Mouse (Mus musculus): Measurements from ENCODE around the gene Pou3f3.

The Pou3f3 gene

GRCm38 (mm10) chr1:42710995-42711394 lies 15.4 kb downstream of the Pou3f3 start:
- no peak for DNase-seq

- no peak for DNase-seq
Observed at GRCm38 (mm10) chr1:42711456-42712310, 16.1 kb downstream of the Pou3f3 start.

GRCm38 (mm10) chr1:42712311-42712690 lies 16.7 kb downstream of the Pou3f3 start:
- no peak for DNase-seq

DNA sequence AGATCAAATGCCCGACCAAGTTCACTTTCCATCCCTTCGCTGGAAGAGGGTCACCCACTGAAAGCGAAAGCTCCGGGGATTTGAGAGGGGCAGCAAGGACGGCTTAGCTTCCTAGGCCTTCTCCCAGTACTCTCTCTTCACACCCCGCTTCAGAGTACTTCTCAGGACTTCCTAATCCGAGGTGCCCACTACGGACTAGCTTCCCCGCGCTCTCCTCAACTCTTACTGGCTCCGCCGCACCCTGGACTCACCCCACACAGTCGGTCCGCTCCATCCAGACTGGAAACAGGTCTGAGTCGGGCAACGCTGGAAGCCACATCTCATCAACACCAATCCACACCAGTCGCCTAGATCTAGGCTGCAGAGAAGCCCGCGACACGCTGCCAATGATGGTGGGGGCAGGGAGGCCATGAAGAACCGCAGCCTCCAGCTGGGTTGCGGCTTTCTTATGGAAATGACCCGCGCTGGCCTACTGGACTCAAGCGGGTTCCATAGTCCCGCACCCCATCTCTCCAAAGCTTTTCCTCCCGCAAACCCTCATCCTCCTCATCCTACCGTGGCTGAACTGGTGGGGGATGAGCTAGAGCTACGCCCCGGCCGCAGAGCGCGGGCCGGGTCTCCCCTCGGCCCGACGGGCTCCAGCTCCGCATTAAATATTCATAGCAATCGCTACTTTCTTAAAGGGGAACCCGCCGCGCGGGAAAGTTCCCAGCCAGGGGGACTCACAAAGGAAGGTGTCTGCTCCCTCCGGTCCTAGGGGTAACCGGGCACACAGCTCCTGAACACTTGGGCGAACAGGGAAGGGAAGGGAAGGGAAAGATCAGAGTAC lies 17.8 kb downstream of the Pou3f3 start:
- DNase-seq: peak; percentile 27 to 29

- peak; percentile 42 to 49 for DNase-seq
Observed at GRCm38 (mm10) chr1:42714016-42714931, 18.7 kb downstream of the Pou3f3 start.

- DNase-seq: no peak
Observed at GRCm38 (mm10) chr1:42718549-42718948, 23.0 kb downstream of the Pou3f3 start.

GRCm38 (mm10) chr1:42721353-42721752 lies 25.8 kb downstream of the Pou3f3 start:
- DNase-seq: no peak

- no peak for DNase-seq
Observed at GRCm38 (mm10) chr1:42723769-42724300, 28.3 kb downstream of the Pou3f3 start.

GRCm38 (mm10) chr1:42724881-42725280 lies 29.3 kb downstream of the Pou3f3 start:
- DNase-seq: no peak

- no peak for DNase-seq
Observed at GRCm38 (mm10) chr1:42727161-42727560, 31.6 kb downstream of the Pou3f3 start.

GRCm38 (mm10) chr1:42727676-42728075 lies 32.1 kb downstream of the Pou3f3 start:
- DNase-seq: no peak

DNA sequence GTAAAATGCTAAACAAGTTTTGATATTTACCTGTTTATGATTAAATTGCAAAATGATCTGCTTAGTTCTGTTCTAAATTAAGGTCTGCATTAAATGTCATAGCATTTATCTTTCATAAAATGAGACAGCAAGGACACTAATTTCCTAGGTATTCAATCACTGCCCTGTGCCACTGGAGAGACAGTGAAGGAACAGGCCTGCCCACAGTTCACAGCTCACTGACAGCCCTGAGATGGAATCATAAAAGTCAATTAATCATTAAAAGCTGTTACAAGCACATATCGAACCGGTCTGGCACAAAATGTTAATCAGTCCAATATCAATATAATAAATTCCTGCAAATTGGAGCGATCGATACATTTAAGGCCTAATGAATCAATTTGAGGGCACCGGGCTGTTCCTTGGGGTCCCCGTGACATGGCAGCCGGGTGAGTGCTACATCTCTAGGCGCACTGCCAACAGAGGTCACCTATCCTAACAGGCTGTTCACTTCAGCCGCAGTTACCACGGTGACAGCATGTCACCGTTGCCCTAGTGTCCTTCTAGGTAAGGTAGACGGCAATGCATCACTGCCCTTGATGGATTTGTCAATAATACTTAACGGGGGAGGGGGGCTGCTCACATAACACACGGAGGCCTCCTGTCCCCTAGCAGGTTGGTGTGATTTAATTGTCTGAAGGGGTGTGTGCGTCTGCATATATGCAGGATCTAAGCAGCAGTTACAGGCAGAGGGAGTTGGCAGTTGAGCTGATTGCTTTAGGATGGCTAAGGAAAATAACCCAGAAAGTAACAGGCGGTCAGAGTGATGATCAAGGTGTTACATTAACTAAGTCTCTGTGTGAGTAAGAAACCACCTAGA lies 46.0 kb downstream of the Pou3f3 start:
- no peak for DNase-seq

- DNase-seq: no peak
Observed at GRCm38 (mm10) chr1:42742242-42742560, 46.6 kb downstream of the Pou3f3 start.

DNA sequence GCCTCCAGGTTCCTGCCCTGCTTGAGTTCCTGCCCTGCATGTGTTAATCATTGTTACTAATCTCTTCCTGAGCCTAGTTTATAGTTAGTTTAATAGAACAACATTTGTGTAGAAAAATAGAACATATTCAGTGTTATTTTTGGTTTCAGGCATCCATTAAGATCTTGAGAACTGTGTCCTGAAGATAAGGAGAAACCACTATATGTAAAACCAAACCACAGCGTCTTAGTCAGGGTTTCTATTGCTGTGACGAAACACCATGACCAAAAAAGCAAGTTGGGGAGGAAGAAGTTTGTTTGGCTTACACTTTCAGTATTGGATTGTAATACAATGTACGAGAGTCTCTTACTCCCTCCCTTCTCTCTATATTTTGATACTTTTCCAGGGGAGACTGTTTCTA lies 49.5 kb downstream of the Pou3f3 start:
- no peak for DNase-seq

- DNase-seq: no peak
Observed at GRCm38 (mm10) chr1:42749536-42750292, 54.1 kb downstream of the Pou3f3 start.
